Mouse (Mus musculus) kidney, embryonic 16.5 days (tissue): ENCODE results near the gene Dna2. TPM values are rescaled to one million over a fixed set of nuclear protein-coding genes. Genes with fewer than 3 reads are reported as not detected.
A peak's percentile ranks its signal among the peaks of the same experiment; 100 is the strongest.

Source experiments
- ATAC-seq: fragments of 200-750 bp; cut with Nextera tagmentation; 2 replicates; pipeline ENCODE4 v1.8.0; 2017; ENCODE audit warnings: moderate TSS enrichment; ENCODE audit not compliant: low FRiP score, low TSS enrichment
- H3K27ac ChIP-seq: fragments of 300-500 bp; sonication (generic); 2 replicates; pipeline ENCODE4 v1.5.1; 2014; ENCODE audit warnings: low read length
- H3K27me3 ChIP-seq: fragments of 300-500 bp; sonication (generic); 2 replicates; pipeline ENCODE4 v1.6.1; 2014; ENCODE audit warnings: low read length, control low read depth, mixed read lengths; ENCODE audit not compliant: insufficient read depth
- H3K36me3 ChIP-seq: fragments of 300-500 bp; sonication (generic); 2 replicates; pipeline ENCODE4 v1.6.1; 2014; ENCODE audit warnings: low read length, control low read depth, mixed read lengths; ENCODE audit not compliant: insufficient read depth
- H3K4me1 ChIP-seq: fragments of 300-500 bp; sonication (generic); 2 replicates; pipeline ENCODE4 v1.6.1; 2014; ENCODE audit warnings: low read length, control low read depth, mixed read lengths; ENCODE audit not compliant: insufficient read depth
- H3K4me2 ChIP-seq: fragments of 300-500 bp; sonication (generic); replicated peaks from 2 replicates; pipeline ENCODE4 v1.6.1; 2014; ENCODE audit warnings: low read depth, low read length
- H3K4me3 ChIP-seq: fragments of 300-500 bp; sonication (generic); 2 replicates; pipeline ENCODE4 v1.5.1; 2014; ENCODE audit warnings: mild to moderate bottlenecking, low read length
- H3K9ac ChIP-seq: fragments of 300-500 bp; sonication (generic); replicated peaks from 2 replicates; pipeline ENCODE4 v1.6.1; 2014; ENCODE audit warnings: low read length
- H3K9me3 ChIP-seq: fragments of 300-500 bp; sonication (generic); 2 replicates; pipeline ENCODE4 v1.6.1; 2016; ENCODE audit warnings: low read length, control low read depth
- WGBS: fragments of 180-500 bp; shearing (Covaris S2); extraction: QIAGEN DNeasy Blood & Tissue Kit; methylation state at CpG from one replicate; pipeline ENCODE4 v1.1.7; 2014; 5-methylcytosine and 5-hydroxymethylcytosine counted together
- polyA plus RNA-seq: library from polyadenylated mRNA; unstranded; fragments of >200 nt; fragmentation: Nextera tagmentation; extraction: Ambion mirVana; gene quantifications from 2 replicates; pipeline ENCODE4 v1.2.1, GENCODE M21; 2015

Dna2 gene
- polyA plus RNA-seq, 1 experiment from 2014 or later, result 16.6 TPM

DNA sequence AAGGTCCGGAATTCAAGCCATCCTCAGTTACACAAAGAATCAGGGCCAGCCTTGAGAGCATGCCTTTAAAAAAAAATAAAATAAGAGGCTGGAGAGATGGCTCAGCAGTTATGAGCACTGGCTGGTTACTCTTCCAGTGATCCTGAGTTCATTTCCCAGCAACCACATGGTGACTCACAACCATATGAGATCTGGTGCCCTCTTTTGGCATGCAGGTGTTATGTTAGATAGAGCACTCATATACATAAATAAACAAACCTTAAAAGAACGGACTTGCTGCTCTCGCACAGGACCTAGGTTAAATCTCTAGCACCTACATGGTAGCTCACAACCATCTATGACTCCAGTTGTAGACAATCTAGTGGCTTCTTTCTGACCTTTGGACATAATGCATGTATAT lies 61.4 kb downstream of the Dna2 start:
- Histone ChIP-seq H3K27ac (no peak overlapping the region), H3K9ac (no peak overlapping the region), H3K4me2 (no peak overlapping the region), H3K27me3 (no peaks in the 10 kb centered on the region), H3K9me3 (no peaks in the 10 kb centered on the region), H3K36me3 (peaks cover 64% of the 10 kb centered on the region), H3K4me3 (no peak overlapping the region), H3K4me1 (no peaks in the 10 kb centered on the region)
- WGBS, result 68% methylated on average over 3 of the region's 3 CpGs
- no peak for ATAC-seq

DNA sequence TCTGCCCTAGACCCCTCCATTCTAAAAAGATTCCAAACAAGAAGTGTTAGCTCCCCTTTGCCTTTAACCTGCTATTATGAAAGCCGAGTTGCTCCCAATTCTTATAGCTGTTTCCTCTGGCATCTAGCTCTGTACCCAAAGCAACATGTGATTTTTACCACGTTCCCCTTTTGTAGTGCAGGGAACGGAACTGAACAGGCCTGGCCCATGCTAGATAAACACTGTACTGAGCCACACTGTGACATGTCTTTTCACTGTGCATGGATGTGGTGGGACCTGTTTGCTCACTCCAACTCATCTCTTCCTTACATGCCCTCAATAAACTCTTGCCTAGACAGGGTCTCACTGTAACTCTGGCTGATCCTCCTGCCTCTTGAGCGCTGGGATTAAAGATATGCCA lies 63.4 kb downstream of the Dna2 start:
- H3K27ac ChIP-seq, result no peak overlapping the region
- WGBS, result 92% methylated on average over 4 of the region's 4 CpGs
- no peak for ATAC-seq
- no peaks in the 10 kb centered on the region for H3K9me3 ChIP-seq
- H3K9ac ChIP-seq, result no peak overlapping the region
- no peak overlapping the region for H3K4me2 ChIP-seq
- H3K4me3 ChIP-seq, result no peak overlapping the region
- peaks cover 64% of the 10 kb centered on the region for H3K36me3 ChIP-seq
- no peaks in the 10 kb centered on the region for H3K27me3 ChIP-seq
- H3K4me1 ChIP-seq, result no peaks in the 10 kb centered on the region

DNA sequence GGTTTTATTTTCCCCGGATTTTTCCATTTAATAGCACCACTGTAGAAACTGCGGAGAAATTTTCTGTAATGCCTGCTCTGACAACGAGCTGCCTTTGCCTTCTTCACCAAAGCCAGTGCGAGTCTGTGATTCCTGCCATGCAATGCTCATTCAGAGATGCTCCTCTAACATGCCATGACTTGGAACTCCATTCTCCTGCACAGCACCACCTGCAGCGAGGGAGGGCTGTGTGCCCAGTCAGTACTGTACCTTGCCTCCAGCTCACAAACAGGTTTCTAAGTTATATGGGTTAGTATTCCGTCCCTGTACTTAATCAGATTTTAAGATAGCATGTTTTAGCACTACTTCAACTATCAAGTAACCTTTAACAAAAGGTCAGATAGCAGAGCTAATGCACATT lies 64.7 kb downstream of the Dna2 start:
- no peak overlapping the region for H3K27ac ChIP-seq
- 88% methylated on average over 6 of the region's 6 CpGs for WGBS
- H3K36me3 ChIP-seq, result peaks cover 66% of the 10 kb centered on the region
- ATAC-seq, result no peak
- no peak overlapping the region for H3K9ac ChIP-seq
- H3K4me3 ChIP-seq, result no peak overlapping the region
- no peak overlapping the region for H3K4me2 ChIP-seq
- no peaks in the 10 kb centered on the region for H3K9me3 ChIP-seq
- no peaks in the 10 kb centered on the region for H3K27me3 ChIP-seq
- no peaks in the 10 kb centered on the region for H3K4me1 ChIP-seq

GRCm38 (mm10) chr10:63013476-63013875 lies 66.7 kb downstream of the Dna2 start:
- H3K4me1 ChIP-seq, result no peaks in the 10 kb centered on the region
- H3K9me3 ChIP-seq, result no peaks in the 10 kb centered on the region
- no peak for ATAC-seq
- no peak overlapping the region for H3K4me3 ChIP-seq
- H3K9ac ChIP-seq, result no peak overlapping the region
- H3K27me3 ChIP-seq, result no peaks in the 10 kb centered on the region
- no peak overlapping the region for H3K27ac ChIP-seq
- WGBS, result 86% methylated on average over 3 of the region's 3 CpGs
- H3K4me2 ChIP-seq, result no peak overlapping the region
- peaks cover 66% of the 10 kb centered on the region for H3K36me3 ChIP-seq

DNA sequence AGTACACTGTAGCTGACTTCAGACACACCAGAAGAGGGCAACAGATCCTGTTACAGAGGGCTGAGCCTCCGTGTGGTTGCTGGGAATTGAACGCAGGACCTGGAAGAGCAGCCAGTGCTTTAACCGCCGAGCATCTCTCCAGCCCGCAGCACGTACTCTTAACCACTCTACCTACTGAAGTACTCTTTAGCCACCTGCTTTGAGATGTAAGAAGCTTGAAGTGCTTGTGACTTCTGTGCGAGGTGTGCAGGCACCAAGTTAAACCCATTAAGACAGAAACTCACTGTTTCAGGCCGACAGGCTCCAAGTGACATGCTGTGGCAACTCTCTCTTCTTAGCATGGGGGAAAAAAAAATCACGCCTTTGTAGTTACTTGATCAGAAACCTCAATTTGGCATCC lies 67.3 kb downstream of the Dna2 start:
- 91% methylated on average over 9 of the region's 9 CpGs for WGBS
- H3K4me3 ChIP-seq, result no peak overlapping the region
- ATAC-seq, result no peak

DNA sequence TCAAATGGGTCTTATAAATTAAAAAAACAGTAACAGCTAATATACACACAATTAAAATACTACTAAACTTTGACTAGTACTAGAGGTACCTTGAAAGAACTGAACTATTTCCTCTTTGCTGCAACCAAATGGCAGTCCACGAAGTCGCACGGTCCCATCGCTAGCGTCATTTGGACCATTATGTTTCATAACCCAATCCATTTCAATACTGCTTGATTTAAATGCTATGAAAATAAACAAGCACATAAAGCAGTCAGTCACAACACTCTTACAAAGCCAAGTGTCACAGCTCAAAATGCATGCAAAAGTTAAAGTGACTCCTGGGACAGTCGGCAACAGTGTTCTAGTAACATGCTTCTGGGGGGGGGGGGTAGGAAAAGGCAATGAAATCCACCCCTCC lies 72.5 kb downstream of the Dna2 start:
- Histone ChIP-seq H3K27ac (no peak overlapping the region), H3K27me3 (no peaks in the 10 kb centered on the region), H3K36me3 (peaks cover 22% of the 10 kb centered on the region), H3K9me3 (no peaks in the 10 kb centered on the region), H3K4me2 (no peak overlapping the region), H3K4me3 (no peak overlapping the region), H3K9ac (no peak overlapping the region), H3K4me1 (peaks cover 23% of the 10 kb centered on the region)
- ATAC-seq, result no peak
- WGBS, result 74% methylated on average over 6 of the region's 6 CpGs

More for the DNA sequence above, 67.3 kb downstream of the Dna2 start:
- no peaks in the 10 kb centered on the region for H3K27me3 ChIP-seq
- 0 out of 2 replicates have a peak, but pooled peaks cover under 1% of the 10 kb centered on the region for H3K4me1 ChIP-seq
- no peak overlapping the region for H3K27ac ChIP-seq
- no peak overlapping the region for H3K9ac ChIP-seq
- no peak overlapping the region for H3K4me2 ChIP-seq
- H3K9me3 ChIP-seq, result no peaks in the 10 kb centered on the region
- peaks cover 62% of the 10 kb centered on the region for H3K36me3 ChIP-seq

GRCm38 (mm10) chr10:63021702-63022101 lies 74.9 kb downstream of the Dna2 start:
- H3K9me3 ChIP-seq, result no peaks in the 10 kb centered on the region
- H3K4me1 ChIP-seq, result peaks cover 41% of the 10 kb centered on the region
- H3K27ac ChIP-seq, result no peak overlapping the region
- H3K4me2 ChIP-seq, result peak overlapping the region; percentile 78
- H3K9ac ChIP-seq, result peak overlapping the region; percentile 100
- 35% methylated on average over 4 of the region's 4 CpGs for WGBS
- no peaks in the 10 kb centered on the region for H3K27me3 ChIP-seq
- H3K36me3 ChIP-seq, result peaks cover 7% of the 10 kb centered on the region
- peak overlapping the region; percentile 96 for H3K4me3 ChIP-seq
- ATAC-seq, result no peak

DNA sequence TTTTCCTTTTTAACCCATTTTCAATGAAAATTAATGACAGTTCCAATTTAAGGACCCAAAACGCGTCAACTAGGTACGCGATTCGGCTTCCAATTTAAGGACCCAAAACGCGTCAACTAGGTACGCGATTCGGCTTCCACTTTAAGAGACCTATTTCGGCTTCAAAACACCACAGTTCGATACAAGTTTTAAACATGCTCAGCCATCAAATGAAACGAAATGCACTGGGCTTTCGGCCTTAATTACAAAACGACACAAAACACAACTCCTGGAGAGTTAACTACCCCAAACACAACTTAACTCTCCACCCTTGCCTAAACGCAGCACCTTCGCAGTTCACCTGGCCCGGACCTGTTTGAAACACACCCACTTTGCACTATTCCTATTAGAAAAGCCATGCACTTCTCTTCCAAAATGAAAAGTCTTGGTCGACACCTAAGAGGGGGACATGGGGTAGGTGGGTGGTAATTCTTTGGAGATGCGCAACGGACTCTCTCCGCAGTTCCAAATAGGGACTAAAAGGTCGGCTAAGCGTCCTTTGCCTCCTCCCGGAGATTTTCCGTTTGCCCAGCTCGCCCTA lies 75.8 kb downstream of the Dna2 start:
- peak overlapping the region; percentile 100 for H3K9ac ChIP-seq
- H3K27ac ChIP-seq, result peak overlapping the region; percentile 100
- H3K9me3 ChIP-seq, result no peaks in the 10 kb centered on the region
- peaks cover 41% of the 10 kb centered on the region for H3K4me1 ChIP-seq
- no peak for ATAC-seq
- no peaks in the 10 kb centered on the region for H3K27me3 ChIP-seq
- peak overlapping the region; percentile 78 for H3K4me2 ChIP-seq
- WGBS, result under 1% methylated on average over 27 of the region's 27 CpGs
- H3K4me3 ChIP-seq, result peak overlapping the region; percentile 96
- no peaks in the 10 kb centered on the region for H3K36me3 ChIP-seq

GRCm38 (mm10) chr10:63023121-63023748 lies 76.4 kb downstream of the Dna2 start:
- Histone ChIP-seq H3K4me3 (peak overlapping the region; percentile 96), H3K27ac (peak overlapping the region; percentile 100), H3K9me3 (no peaks in the 10 kb centered on the region), H3K4me1 (peaks cover 41% of the 10 kb centered on the region), H3K27me3 (no peaks in the 10 kb centered on the region), H3K4me2 (peak overlapping the region; percentile 78), H3K9ac (peak overlapping the region; percentile 100), H3K36me3 (no peaks in the 10 kb centered on the region)
- WGBS, result 0% methylated on average over 64 of the region's 68 CpGs
- peak; percentile 20 for ATAC-seq
